Mouse (Mus musculus): Measurements from ENCODE around the gene Cdk6.
"Not testable (repeated sequence)": the region's sequence is repeated elsewhere in the genome, so short reads cannot be mapped to it uniquely, and the experiment has no call there.

DNA sequence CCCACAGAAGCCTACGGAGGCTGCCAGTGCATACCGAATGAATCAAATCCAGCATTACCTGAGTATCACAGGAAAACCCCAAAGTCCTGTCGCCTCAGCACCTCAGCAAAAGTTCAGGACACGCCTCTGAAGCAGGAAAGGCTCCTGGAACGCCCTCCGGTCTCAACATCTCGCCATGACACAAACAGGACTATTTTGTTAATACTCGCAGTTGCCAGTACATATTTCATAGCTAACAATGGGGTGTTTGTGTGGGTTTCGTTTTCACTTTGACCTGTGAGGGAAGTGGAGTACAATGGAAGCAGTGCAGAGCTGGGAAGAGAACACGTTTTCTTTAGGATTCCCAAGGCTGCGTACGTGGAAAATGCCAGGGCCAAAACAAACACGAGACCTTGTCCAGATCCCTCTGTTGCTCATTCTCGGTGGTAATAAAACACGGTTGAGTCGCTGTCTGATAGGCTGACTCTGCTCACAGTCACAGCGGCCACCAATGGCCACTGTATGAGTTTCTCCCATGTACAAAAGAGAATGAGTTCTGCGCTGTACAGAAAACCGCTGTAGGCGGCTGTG lies 91.9 kb downstream of the Cdk6 start:
- TF ChIP-seq CTCF (IDR thresholded peaks at IDR 0.05; ENCODE audit: low read depth, low read length); POLR2A (IDR thresholded peaks at IDR 0.05; ENCODE audit: insufficient read depth, low read length): not testable (repeated sequence)
